Mouse (Mus musculus): ENCODE data around the gene Timm29. TPM values are rescaled to one million over a fixed set of nuclear protein-coding genes. Genes with fewer than 3 reads are reported as not detected.

Timm29 gene
- polyA plus RNA-seq, 1 experiment from 2014 or later, result 14.1 TPM

GRCm38 (mm10) chr9:21574012-21574801 lies 18.3 kb upstream of the Timm29 start:
- 86% methylated on average over 8 of the region's 8 CpGs for WGBS (ENCODE audit: insufficient replicate concordance)
- H3K4me1 ChIP-seq (ENCODE audit: control insufficient read depth, low read depth, low read length), result no peaks in the 10 kb centered on the region
- no peak overlapping the region for H3K27ac ChIP-seq (ENCODE audit: low read length)
- no peak overlapping the region for H3K9ac ChIP-seq (ENCODE audit: low read depth, low read length)
- H3K9me3 ChIP-seq (replicated peaks; ENCODE audit: control insufficient read depth, low read length), result no peaks in the 10 kb centered on the region
- no peak overlapping the region for H3K4me3 ChIP-seq (ENCODE audit: low read depth, low read length)
- H3K36me3 ChIP-seq (ENCODE audit: control insufficient read depth, insufficient read depth), result peaks cover 48% of the 10 kb centered on the region
- ATAC-seq (ENCODE audit: low read depth), result no peak
- H3K27me3 ChIP-seq (ENCODE audit: control insufficient read depth, insufficient read depth, low read depth, low read length), result no peaks in the 10 kb centered on the region
- no peak overlapping the region for H3K4me2 ChIP-seq (ENCODE audit: low read depth, low read length)

GRCm38 (mm10) chr9:21575253-21575652 lies 17.3 kb upstream of the Timm29 start:
- peaks cover 49% of the 10 kb centered on the region for H3K36me3 ChIP-seq (ENCODE audit: control insufficient read depth, insufficient read depth)

GRCm38 (mm10) chr9:21576286-21576685 lies 16.2 kb upstream of the Timm29 start:
- H3K4me3 ChIP-seq (ENCODE audit: low read depth, low read length), result no peak overlapping the region
- no peak overlapping the region for H3K27ac ChIP-seq (ENCODE audit: low read length)
- H3K36me3 ChIP-seq (ENCODE audit: control insufficient read depth, insufficient read depth), result peaks cover 49% of the 10 kb centered on the region
- H3K4me2 ChIP-seq (ENCODE audit: low read depth, low read length), result no peak overlapping the region
- H3K4me1 ChIP-seq (ENCODE audit: control insufficient read depth, low read depth, low read length), result no peaks in the 10 kb centered on the region
- no peaks in the 10 kb centered on the region for H3K9me3 ChIP-seq (replicated peaks; ENCODE audit: control insufficient read depth, low read length)
- no peak overlapping the region for H3K9ac ChIP-seq (ENCODE audit: low read depth, low read length)
- no peaks in the 10 kb centered on the region for H3K27me3 ChIP-seq (ENCODE audit: control insufficient read depth, insufficient read depth, low read depth, low read length)
- WGBS (ENCODE audit: insufficient replicate concordance), result 100% methylated on average over 1 of the region's 1 CpGs
- ATAC-seq (ENCODE audit: low read depth), result no peak

More at GRCm38 (mm10) chr9:21575253-21575652, 17.3 kb upstream of the Timm29 start:
- H3K9ac ChIP-seq (ENCODE audit: low read depth, low read length), result no peak overlapping the region
- no peak overlapping the region for H3K27ac ChIP-seq (ENCODE audit: low read length)
- H3K4me1 ChIP-seq (ENCODE audit: control insufficient read depth, low read depth, low read length), result no peaks in the 10 kb centered on the region
- no peaks in the 10 kb centered on the region for H3K27me3 ChIP-seq (ENCODE audit: control insufficient read depth, insufficient read depth, low read depth, low read length)
- WGBS (ENCODE audit: insufficient replicate concordance), result 84% methylated on average over 10 of the region's 10 CpGs
- no peak overlapping the region for H3K4me2 ChIP-seq (ENCODE audit: low read depth, low read length)
- no peak overlapping the region for H3K4me3 ChIP-seq (ENCODE audit: low read depth, low read length)
- no peak for ATAC-seq (ENCODE audit: low read depth)
- H3K9me3 ChIP-seq (replicated peaks; ENCODE audit: control insufficient read depth, low read length), result no peaks in the 10 kb centered on the region

- 77% methylated on average over 3 of the region's 3 CpGs for WGBS (ENCODE audit: insufficient replicate concordance)
- no peak overlapping the region for H3K27ac ChIP-seq (ENCODE audit: low read length)
- no peak overlapping the region for H3K4me2 ChIP-seq (ENCODE audit: low read depth, low read length)
- no peak overlapping the region for H3K4me3 ChIP-seq (ENCODE audit: low read depth, low read length)
- H3K4me1 ChIP-seq (ENCODE audit: control insufficient read depth, low read depth, low read length), result no peaks in the 10 kb centered on the region
- H3K27me3 ChIP-seq (ENCODE audit: control insufficient read depth, insufficient read depth, low read depth, low read length), result no peaks in the 10 kb centered on the region
- no peak overlapping the region for H3K9ac ChIP-seq (ENCODE audit: low read depth, low read length)
- peaks cover 44% of the 10 kb centered on the region for H3K36me3 ChIP-seq (ENCODE audit: control insufficient read depth, insufficient read depth)
- no peak for ATAC-seq (ENCODE audit: low read depth)
- H3K9me3 ChIP-seq (replicated peaks; ENCODE audit: control insufficient read depth, low read length), result no peaks in the 10 kb centered on the region
Observed at GRCm38 (mm10) chr9:21578226-21578625, 14.3 kb upstream of the Timm29 start.

- peaks cover 66% of the 10 kb centered on the region for H3K36me3 ChIP-seq (ENCODE audit: control insufficient read depth, insufficient read depth)
- H3K27me3 ChIP-seq (ENCODE audit: control insufficient read depth, insufficient read depth, low read depth, low read length), result no peaks in the 10 kb centered on the region
- H3K4me1 ChIP-seq (ENCODE audit: control insufficient read depth, low read depth, low read length), result no peaks in the 10 kb centered on the region
- H3K9me3 ChIP-seq (replicated peaks; ENCODE audit: control insufficient read depth, low read length), result no peaks in the 10 kb centered on the region
- H3K4me2 ChIP-seq (ENCODE audit: low read depth, low read length), result no peak overlapping the region
- H3K27ac ChIP-seq (ENCODE audit: low read length), result no peak overlapping the region
- no peak overlapping the region for H3K4me3 ChIP-seq (ENCODE audit: low read depth, low read length)
- ATAC-seq (ENCODE audit: low read depth), result no peak
- no peak overlapping the region for H3K9ac ChIP-seq (ENCODE audit: low read depth, low read length)
- 69% methylated on average over 1 of the region's 1 CpGs for WGBS (ENCODE audit: insufficient replicate concordance)
Observed at GRCm38 (mm10) chr9:21585401-21585800, 7.1 kb upstream of the Timm29 start.

GRCm38 (mm10) chr9:21587678-21588349 lies 4.7 kb upstream of the Timm29 start:
- H3K36me3 ChIP-seq (ENCODE audit: control insufficient read depth, insufficient read depth), result peaks cover 60% of the 10 kb centered on the region
- 84% methylated on average over 23 of the region's 23 CpGs for WGBS (ENCODE audit: insufficient replicate concordance)
- H3K27me3 ChIP-seq (ENCODE audit: control insufficient read depth, insufficient read depth, low read depth, low read length), result no peaks in the 10 kb centered on the region
- H3K4me1 ChIP-seq (ENCODE audit: control insufficient read depth, low read depth, low read length), result peaks cover 8% of the 10 kb centered on the region
- no peak overlapping the region for H3K27ac ChIP-seq (ENCODE audit: low read length)
- no peak overlapping the region for H3K9ac ChIP-seq (ENCODE audit: low read depth, low read length)
- H3K4me3 ChIP-seq (ENCODE audit: low read depth, low read length), result no peak overlapping the region
- H3K4me2 ChIP-seq (ENCODE audit: low read depth, low read length), result no peak overlapping the region
- H3K9me3 ChIP-seq (replicated peaks; ENCODE audit: control insufficient read depth, low read length), result no peaks in the 10 kb centered on the region
- ATAC-seq (ENCODE audit: low read depth), result no peak

GRCm38 (mm10) chr9:21588350-21588749 lies 4.2 kb upstream of the Timm29 start:
- ATAC-seq (ENCODE audit: low read depth), result no peak
- Histone ChIP-seq H3K27me3 (ENCODE audit: control insufficient read depth, insufficient read depth, low read depth, low read length) (no peaks in the 10 kb centered on the region), H3K4me3 (ENCODE audit: low read depth, low read length) (no peak overlapping the region), H3K4me2 (ENCODE audit: low read depth, low read length) (no peak overlapping the region), H3K27ac (ENCODE audit: low read length) (no peak overlapping the region), H3K4me1 (ENCODE audit: control insufficient read depth, low read depth, low read length) (peaks cover 9% of the 10 kb centered on the region), H3K36me3 (ENCODE audit: control insufficient read depth, insufficient read depth) (peaks cover 55% of the 10 kb centered on the region), H3K9ac (ENCODE audit: low read depth, low read length) (no peak overlapping the region), H3K9me3 (replicated peaks; ENCODE audit: control insufficient read depth, low read length) (no peaks in the 10 kb centered on the region)
- 81% methylated on average over 8 of the region's 8 CpGs for WGBS (ENCODE audit: insufficient replicate concordance)

GRCm38 (mm10) chr9:21589538-21589937 lies 3.0 kb upstream of the Timm29 start:
- peaks cover 45% of the 10 kb centered on the region for H3K36me3 ChIP-seq (ENCODE audit: control insufficient read depth, insufficient read depth)

More at GRCm38 (mm10) chr9:21589538-21589937, 3.0 kb upstream of the Timm29 start:
- no peak overlapping the region for H3K9ac ChIP-seq (ENCODE audit: low read depth, low read length)
- H3K4me1 ChIP-seq (ENCODE audit: control insufficient read depth, low read depth, low read length), result peaks cover 19% of the 10 kb centered on the region
- H3K27ac ChIP-seq (ENCODE audit: low read length), result no peak overlapping the region
- no peaks in the 10 kb centered on the region for H3K27me3 ChIP-seq (ENCODE audit: control insufficient read depth, insufficient read depth, low read depth, low read length)
- H3K4me2 ChIP-seq (ENCODE audit: low read depth, low read length), result no peak overlapping the region
- WGBS (ENCODE audit: insufficient replicate concordance), result 85% methylated on average over 5 of the region's 5 CpGs
- no peak for ATAC-seq (ENCODE audit: low read depth)
- no peak overlapping the region for H3K4me3 ChIP-seq (ENCODE audit: low read depth, low read length)
- H3K9me3 ChIP-seq (replicated peaks; ENCODE audit: control insufficient read depth, low read length), result no peaks in the 10 kb centered on the region

All from liver, embryonic 16.5 days (tissue).